Mouse (Mus musculus) thymus, postnatal 0 days (tissue): ENCODE results near the gene Robo1. TPM values are rescaled to one million over a fixed set of nuclear protein-coding genes. Genes with fewer than 3 reads are reported as not detected.

Experiments used
- DNase-seq: peaks from one replicate; pipeline ENCODE4 v3.0.0-alpha.2; 2015; ENCODE audit warnings: low spot score
- polyA plus RNA-seq: library from polyadenylated mRNA; unstranded; fragments of >200 nt; fragmentation: Nextera tagmentation; extraction: Ambion mirVana; gene quantifications from 2 replicates; pipeline ENCODE4 v1.2.1, GENCODE M21; 2015

Gene Robo1
- polyA plus RNA-seq, 1 experiment from 2014 or later, result 4.2 TPM

GRCm38 (mm10) chr16:72995251-72995954 is 687.3 kb downstream of the Robo1 start:
- peak; percentile 39 for DNase-seq

- no peak for DNase-seq
Observed at GRCm38 (mm10) chr16:72995955-72996535, 687.9 kb downstream of the Robo1 start.

- DNase-seq, result no peak
Observed at GRCm38 (mm10) chr16:72998677-72999076, 690.6 kb downstream of the Robo1 start.

GRCm38 (mm10) chr16:73002685-73003084 is 694.6 kb downstream of the Robo1 start:
- no peak for DNase-seq

- DNase-seq, result no peak
Observed at GRCm38 (mm10) chr16:73004601-73005000, 696.5 kb downstream of the Robo1 start.

- no peak for DNase-seq
Observed at GRCm38 (mm10) chr16:73005831-73006230, 697.7 kb downstream of the Robo1 start.

GRCm38 (mm10) chr16:73007434-73007833 is 699.3 kb downstream of the Robo1 start:
- no peak for DNase-seq

GRCm38 (mm10) chr16:73011313-73011712 is 703.2 kb downstream of the Robo1 start:
- no peak for DNase-seq

- no peak for DNase-seq
Observed at GRCm38 (mm10) chr16:73012926-73013325, 704.8 kb downstream of the Robo1 start.

GRCm38 (mm10) chr16:73014544-73014943 is 706.4 kb downstream of the Robo1 start:
- no peak for DNase-seq

- DNase-seq, result no peak
Observed at GRCm38 (mm10) chr16:73015976-73016375, 707.9 kb downstream of the Robo1 start.

- no peak for DNase-seq
Observed at GRCm38 (mm10) chr16:73016801-73017200, 708.7 kb downstream of the Robo1 start.

- no peak for DNase-seq
Observed at GRCm38 (mm10) chr16:73024326-73024725, 716.2 kb downstream of the Robo1 start.

GRCm38 (mm10) chr16:73027692-73028091 is 719.6 kb downstream of the Robo1 start:
- no peak for DNase-seq

- DNase-seq, result no peak
Observed at GRCm38 (mm10) chr16:73030999-73031398, 722.9 kb downstream of the Robo1 start.

GRCm38 (mm10) chr16:73035210-73035985 is 727.3 kb downstream of the Robo1 start:
- DNase-seq, result no peak

- no peak for DNase-seq
Observed at GRCm38 (mm10) chr16:73038552-73038951, 730.4 kb downstream of the Robo1 start.

- DNase-seq, result no peak
Observed at GRCm38 (mm10) chr16:73062461-73062860, 754.4 kb downstream of the Robo1 start.

- DNase-seq, result no peak
Observed at GRCm38 (mm10) chr16:73067782-73068181, 759.7 kb downstream of the Robo1 start.

- no peak for DNase-seq
Observed at GRCm38 (mm10) chr16:73072047-73072446, 763.9 kb downstream of the Robo1 start.

- DNase-seq, result no peak
Observed at GRCm38 (mm10) chr16:73072883-73073282, 764.8 kb downstream of the Robo1 start.

GRCm38 (mm10) chr16:73082420-73082819 is 774.3 kb downstream of the Robo1 start:
- DNase-seq, result no peak
